Mouse (Mus musculus) thymus, postnatal 0 days (tissue): Measurements from ENCODE around the gene Rad51. TPM values are rescaled to one million over a fixed set of nuclear protein-coding genes. Genes with fewer than 3 reads are reported as not detected.
A peak's percentile ranks its signal among the peaks of the same experiment; 100 is the strongest.

ENCODE experiments used
- DNase-seq: peaks from one replicate; pipeline ENCODE4 v3.0.0-alpha.2; 2015; ENCODE audit warnings: low spot score
- polyA plus RNA-seq: library from polyadenylated mRNA; unstranded; fragments of >200 nt; fragmentation: Nextera tagmentation; extraction: Ambion mirVana; gene quantifications from 2 replicates; pipeline ENCODE4 v1.2.1, GENCODE M21; 2015

The Rad51 gene
- polyA plus RNA-seq = 49.3 and 49.7 TPM in 2 replicates

GRCm38 (mm10) chr2:119112438-119113112 is at the start of gene Rad51:
TSS of gene Rad51 (plus strand) at chr2:119112793.
- DNase-seq = peak; percentile 82

- no peak for DNase-seq
These were observed 40.2 kb upstream of the Rad51 start for GRCm38 (mm10) chr2:119072397-119072796.

- no peak for DNase-seq
These were observed 26.4 kb upstream of the Rad51 start for GRCm38 (mm10) chr2:119086156-119086555.

GRCm38 (mm10) chr2:119101552-119101951 is 11.0 kb upstream of the Rad51 start:
- no peak for DNase-seq

GRCm38 (mm10) chr2:119106583-119106982 is 6.0 kb upstream of the Rad51 start:
- DNase-seq = no peak

GRCm38 (mm10) chr2:119108554-119108953 is 4.0 kb upstream of the Rad51 start:
- DNase-seq = peak; percentile 24

- DNase-seq = no peak
These were observed 1.5 kb upstream of the Rad51 start for GRCm38 (mm10) chr2:119111060-119111459.

GRCm38 (mm10) chr2:119113121-119113925 is 730 bp downstream of the Rad51 start:
- peak; percentile 15 for DNase-seq

- no peak for DNase-seq
These were observed 23.8 kb downstream of the Rad51 start for GRCm38 (mm10) chr2:119136346-119136898.

- no peak for DNase-seq
These were observed 32.6 kb downstream of the Rad51 start for GRCm38 (mm10) chr2:119145199-119145598.

GRCm38 (mm10) chr2:119146435-119146834 is 33.8 kb downstream of the Rad51 start:
- DNase-seq = no peak

- DNase-seq = no peak
These were observed 34.6 kb downstream of the Rad51 start for GRCm38 (mm10) chr2:119147160-119147678.

GRCm38 (mm10) chr2:119147775-119148174 is 35.2 kb downstream of the Rad51 start:
- no peak for DNase-seq

GRCm38 (mm10) chr2:119152255-119152654 is 39.7 kb downstream of the Rad51 start:
- DNase-seq = no peak

- no peak for DNase-seq
These were observed 42.1 kb downstream of the Rad51 start for GRCm38 (mm10) chr2:119154683-119155082.

GRCm38 (mm10) chr2:119155388-119155787 is 42.8 kb downstream of the Rad51 start:
- DNase-seq = no peak

GRCm38 (mm10) chr2:119156081-119156680 is 43.6 kb downstream of the Rad51 start:
- DNase-seq = no peak

GRCm38 (mm10) chr2:119156681-119157572 is 44.3 kb downstream of the Rad51 start, which contains the start of gene Rmdn3:
TSS of gene Rmdn3 (minus strand) at chr2:119157034.
- peak; percentile 95 for DNase-seq

- DNase-seq = no peak
These were observed 45.2 kb downstream of the Rad51 start for GRCm38 (mm10) chr2:119157836-119158235.

GRCm38 (mm10) chr2:119161247-119161646 is 48.7 kb downstream of the Rad51 start:
- no peak for DNase-seq
